Mouse (Mus musculus): ENCODE results near the gene Klf12.

Gene Klf12

GRCm38 (mm10) chr14:100284119-100284860, at the start of gene Klf12:
Klf12 (minus strand) TSS chr14:100284679.
- peak; percentile 82 to 94 for DNase-seq

GRCm38 (mm10) chr14:100333369-100333768, 48.9 kb upstream of the Klf12 start:
- no peak for DNase-seq

- no peak for DNase-seq
Observed at GRCm38 (mm10) chr14:100328602-100329276, 44.3 kb upstream of the Klf12 start.

- no peak for DNase-seq
Observed at GRCm38 (mm10) chr14:100324303-100324702, 39.8 kb upstream of the Klf12 start.

DNA sequence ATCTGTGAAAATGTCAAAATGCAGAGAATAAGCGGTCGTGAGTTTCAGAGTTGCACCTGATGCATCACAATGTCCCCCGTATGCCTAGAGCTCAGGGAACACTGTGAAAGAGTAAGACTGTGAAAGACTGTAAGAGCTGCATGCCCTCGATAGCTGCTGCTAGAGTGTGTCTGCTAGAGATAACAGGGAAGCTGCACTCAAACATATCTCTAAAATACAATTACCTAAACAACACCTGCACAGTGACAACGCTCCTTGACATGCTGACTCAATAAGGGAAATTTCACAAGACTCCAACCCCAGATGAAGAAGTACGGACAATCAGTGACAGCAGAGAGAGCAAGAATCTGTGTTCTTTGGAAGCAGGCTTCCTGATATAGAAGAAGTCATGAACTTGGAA, 37.5 kb upstream of the Klf12 start:
- DNase-seq, result no peak

DNA sequence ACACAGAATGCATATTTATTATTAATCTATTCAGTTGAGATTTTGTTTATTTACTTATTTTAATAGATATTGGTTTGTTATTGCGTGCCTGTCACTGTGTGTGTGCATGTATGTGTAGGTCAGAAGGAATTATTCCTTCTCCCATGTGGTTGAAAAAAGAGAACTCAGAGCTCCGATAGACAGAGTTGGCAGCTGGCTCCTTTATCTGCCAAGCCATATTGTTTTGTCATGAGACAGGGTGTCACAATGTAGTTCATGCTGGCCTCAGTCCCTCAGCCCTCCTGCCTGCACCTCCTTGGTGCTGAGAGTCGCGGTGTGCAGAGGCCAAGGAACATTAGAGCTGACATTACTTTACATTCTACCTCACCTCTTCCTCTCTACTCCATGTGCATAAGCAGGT, 32.3 kb upstream of the Klf12 start:
- DNase-seq, result no peak

DNA sequence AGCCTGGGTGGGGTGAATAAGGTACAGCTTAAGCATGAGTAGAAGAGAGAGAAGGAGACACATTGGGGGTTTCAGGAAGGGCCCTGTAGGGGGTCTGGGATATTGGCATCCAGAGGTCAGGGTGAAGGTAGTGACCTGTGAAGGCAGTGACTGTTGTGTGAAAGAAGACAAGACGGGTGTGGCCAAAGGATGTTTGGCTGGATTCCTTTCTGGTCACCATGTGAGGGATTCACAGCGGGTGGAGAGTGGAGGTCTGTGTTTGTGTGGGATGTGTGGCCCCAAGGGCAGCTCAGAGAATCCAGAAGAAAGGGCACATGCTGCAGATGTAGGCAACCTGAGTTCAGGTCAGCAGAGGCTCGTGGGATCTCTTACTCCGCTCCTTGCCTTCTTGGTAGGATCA, 29.6 kb upstream of the Klf12 start:
- no peak for DNase-seq

GRCm38 (mm10) chr14:100300905-100301304, 16.4 kb upstream of the Klf12 start:
- no peak for DNase-seq

GRCm38 (mm10) chr14:100298892-100299291, 14.4 kb upstream of the Klf12 start:
- DNase-seq, result no peak

DNA sequence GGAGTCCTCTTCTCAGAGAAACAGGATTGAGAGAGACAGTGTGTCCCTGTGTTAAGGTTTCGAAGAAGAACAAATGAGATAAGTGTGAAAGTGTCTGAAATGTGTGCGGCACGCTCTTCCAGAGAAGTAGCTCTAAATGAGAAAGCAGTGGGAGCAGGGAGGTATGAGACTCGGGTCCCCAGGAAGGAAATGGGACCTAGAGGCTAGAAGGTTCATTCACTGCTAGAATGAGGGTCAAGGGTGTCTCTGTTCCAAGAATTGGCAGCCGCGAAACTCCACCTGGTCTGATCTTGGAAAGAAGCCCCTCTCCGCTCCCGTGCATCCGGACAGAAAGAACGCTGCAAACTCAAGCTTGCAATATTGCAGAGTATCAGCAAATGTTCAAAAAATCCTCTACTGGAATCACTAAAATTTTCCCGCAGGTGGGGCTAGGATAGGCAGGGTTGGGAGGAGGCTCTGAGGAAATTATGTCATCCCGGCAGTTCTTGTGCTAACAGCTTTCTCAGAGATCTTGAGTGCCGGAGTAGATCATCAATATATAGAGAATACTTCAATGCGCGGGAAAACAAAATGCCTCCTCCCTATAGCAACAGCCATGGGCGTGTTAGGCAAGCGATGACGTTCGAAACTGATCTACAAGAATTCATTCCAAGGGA, 2.2 kb upstream of the Klf12 start:
- no peak for DNase-seq

DNA sequence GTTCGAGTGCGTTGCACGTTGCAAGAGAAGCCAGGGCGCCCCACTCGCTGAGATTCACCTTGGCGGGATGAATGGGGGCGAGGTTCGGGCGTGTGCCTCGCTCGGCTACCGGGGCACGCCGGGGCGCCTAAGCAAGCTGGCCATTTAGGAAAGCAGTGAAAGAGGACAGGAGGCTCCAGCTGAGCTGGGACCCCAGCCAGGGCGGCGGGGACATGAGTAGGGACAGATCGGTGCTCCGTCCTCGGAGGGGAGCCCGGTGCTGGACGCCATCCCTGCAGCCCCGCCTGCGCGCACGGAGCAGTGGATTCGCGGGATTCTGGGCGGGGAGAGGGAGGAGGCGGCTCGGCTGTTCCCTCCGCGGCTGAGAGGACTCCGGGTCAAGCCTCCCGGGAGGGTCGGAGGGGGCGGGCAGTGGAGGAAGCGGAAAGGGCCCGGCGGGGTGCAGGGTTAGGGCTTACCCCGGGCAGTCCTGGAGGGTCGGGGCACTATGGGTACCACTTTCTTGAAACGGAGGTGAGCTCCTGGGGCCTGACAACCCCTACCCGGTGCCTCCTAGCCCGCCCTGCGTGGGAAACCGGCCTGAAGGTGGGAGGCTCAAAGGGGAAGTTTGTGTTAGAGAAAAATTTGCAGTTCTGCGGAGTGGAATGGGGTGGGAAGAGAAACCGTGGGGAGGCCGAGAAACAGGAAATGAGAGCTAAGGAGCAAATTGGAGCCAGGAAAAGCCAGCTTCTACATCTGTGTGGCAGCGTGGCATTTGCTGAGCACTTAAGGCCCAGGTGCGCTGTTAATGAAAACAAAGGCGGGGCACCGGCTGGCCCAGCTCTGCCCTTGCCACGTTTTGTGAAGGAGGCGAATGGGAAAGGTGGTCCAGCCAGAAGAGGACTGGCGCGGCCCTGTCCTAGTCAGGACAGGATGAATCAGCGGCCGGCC, 1.4 kb upstream of the Klf12 start:
- DNase-seq, result peak; percentile 85 to 94

DNA sequence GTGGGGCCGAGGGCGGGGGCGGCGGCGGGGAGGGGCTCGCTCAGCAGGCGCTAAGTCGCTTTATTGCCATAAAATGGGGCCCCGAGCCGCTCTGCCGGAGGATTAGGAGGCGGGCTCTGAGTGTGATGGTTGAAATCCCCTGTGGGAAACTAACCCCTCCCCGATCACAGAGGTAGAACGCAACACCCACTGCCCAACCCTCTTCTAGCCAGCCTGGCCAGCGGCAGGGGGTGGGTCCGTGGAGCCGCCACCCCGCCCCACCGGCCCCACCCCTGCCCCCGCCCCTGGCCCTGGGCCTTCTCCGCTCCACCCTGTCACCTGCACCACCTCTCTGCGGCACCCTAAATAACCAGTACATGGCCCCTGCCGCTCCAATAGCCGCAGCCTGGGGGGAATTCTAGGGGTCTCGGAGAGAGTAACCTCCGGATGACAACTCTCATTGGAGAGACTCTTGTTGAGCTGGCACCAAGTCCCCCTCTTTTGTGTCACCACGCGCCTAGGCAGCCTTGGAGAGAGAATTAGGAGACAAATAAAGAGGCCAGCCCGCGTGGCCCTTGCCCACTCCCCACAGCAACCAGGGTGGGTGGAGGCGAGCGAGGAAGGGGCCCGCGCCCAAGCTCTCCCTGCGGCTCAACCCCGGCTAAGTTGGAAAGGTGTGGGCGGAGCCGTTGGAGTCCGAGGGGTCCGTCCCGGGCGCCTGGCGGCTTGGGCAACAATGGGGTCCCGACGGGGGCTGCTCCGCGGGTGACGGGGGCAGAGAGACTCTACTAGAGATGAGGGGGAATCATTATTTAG, 579 bp upstream of the Klf12 start:
- peak; percentile 83 to 94 for DNase-seq

- peak; percentile 37 to 50 for DNase-seq
Observed at GRCm38 (mm10) chr14:100283411-100284118, 914 bp downstream of the Klf12 start.

GRCm38 (mm10) chr14:100282651-100283050, 1.8 kb downstream of the Klf12 start:
- no peak for DNase-seq

GRCm38 (mm10) chr14:100281734-100282133, 2.7 kb downstream of the Klf12 start:
- DNase-seq, result no peak

DNA sequence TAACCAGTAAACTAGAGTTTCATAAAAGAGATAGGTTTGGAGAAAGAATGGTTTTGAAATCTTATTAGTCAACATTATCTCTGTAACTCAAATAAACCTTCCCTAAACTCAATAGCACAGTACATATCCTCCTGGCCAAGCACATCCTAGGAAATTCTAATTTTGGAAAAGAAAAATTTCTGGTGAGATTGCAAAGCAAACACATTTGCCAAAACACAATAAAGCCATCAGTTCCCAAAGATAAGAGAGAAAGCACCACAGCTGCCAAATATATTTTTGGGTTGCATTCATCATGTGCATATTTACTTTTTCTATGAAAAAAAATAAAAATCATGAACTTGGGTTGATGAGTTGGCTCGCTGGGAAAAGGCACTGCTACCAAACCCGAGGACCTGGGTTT, 10.3 kb downstream of the Klf12 start:
- DNase-seq, result no peak

- DNase-seq, result peak; percentile 45 to 76
Observed at GRCm38 (mm10) chr14:100260531-100260930, 23.9 kb downstream of the Klf12 start.

DNA sequence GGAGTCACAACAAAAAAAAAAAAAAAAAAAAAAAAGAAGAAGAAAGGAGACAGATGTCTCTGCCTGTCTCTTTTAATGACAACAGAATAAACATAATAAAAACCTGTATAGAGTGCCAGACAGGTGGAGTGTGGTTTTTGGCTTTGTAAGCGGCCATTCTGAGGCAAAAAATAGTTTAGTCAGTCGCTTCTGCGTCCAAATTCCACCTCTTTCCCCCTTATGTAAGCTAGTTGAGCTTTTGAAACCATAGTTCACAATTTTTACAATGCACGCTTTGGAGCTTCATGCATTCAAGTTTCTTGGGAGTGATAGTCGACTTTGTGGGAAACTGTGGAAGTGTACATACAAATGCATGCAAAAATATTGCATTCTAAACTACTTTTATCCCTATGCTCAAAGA, 41.4 kb downstream of the Klf12 start:
- DNase-seq, result peak in 1 of 2 experiments; percentile 39

DNA sequence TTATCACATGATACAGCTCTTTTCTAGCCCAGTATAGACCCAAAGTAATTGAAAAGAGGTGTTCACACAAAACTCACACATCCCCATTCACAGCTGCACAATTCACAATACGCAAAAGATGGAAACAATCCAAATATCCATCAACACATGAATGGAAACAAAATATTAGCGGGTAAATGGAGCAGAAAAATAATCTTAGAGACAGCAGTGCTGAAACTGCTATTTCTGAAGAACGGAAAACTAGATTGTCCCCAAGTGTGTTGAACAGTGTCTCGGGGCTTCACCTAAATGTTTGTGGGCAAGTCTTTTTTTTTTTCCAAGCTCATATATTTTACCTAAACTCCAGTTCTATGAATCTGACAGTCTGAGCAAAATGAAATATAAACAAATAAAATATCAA, 44.6 kb downstream of the Klf12 start:
- DNase-seq, result no peak

- DNase-seq, result peak; percentile 62 to 81
Observed at GRCm38 (mm10) chr14:100236757-100237156, 47.7 kb downstream of the Klf12 start.

DNA sequence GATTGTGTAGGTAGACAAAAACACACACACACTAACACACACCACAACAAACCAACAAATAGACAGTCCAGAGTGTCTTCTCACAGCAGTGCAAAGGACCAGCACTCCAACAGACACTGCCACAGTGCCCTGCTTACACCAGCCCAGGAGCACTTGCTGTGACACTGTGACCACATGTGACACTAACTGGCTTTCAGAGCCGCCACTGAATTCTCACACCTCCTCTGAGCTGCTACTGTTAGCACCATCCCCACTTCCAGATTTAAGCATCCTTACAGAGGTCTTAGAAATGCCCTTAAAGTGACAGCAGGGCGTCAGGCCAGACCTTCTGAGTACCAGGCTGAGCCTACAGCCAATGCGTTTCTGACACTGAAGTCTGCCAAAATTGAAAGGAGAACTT, 48.7 kb downstream of the Klf12 start:
- DNase-seq, result no peak

Data from kidney, postnatal 25 days (tissue).